Mouse (Mus musculus): ENCODE data around the gene Pecr. TPM values are rescaled to one million over a fixed set of nuclear protein-coding genes. Genes with fewer than 3 reads are reported as not detected.

Gene Pecr
- polyA plus RNA-seq, 2 experiments: 20.5 to 31.2 TPM

DNA sequence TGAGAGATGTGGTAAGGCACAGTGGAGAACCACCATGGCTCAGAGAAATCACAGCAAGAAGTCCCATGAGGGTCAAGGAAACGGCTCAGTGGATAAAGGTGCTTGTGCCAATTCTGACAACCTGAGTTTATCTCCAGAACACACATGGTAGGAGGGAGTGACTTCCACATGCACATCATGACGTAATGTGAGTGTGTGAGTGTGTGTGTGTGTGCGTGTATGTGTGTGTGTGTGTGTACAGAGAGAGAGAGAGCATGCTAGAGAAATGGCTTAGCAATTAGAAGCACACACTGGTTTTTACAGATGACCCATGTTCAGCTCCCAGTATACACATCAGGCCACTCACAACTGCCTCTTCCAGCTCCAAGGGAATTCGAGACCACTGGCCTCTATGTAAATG lies 68.9 kb downstream of the Pecr start:
- Histone ChIP-seq H3K9me3 (ENCODE audit: control insufficient read depth, low read length) (no peaks in the 10 kb centered on the region), H3K36me3 (ENCODE audit: control insufficient read depth, insufficient read depth, low read length) (no peaks in the 10 kb centered on the region), H3K27ac (replicated peaks; ENCODE audit: low read depth, low read length) (no peak overlapping the region), H3K4me3 (replicated peaks; ENCODE audit: low read length) (no peak overlapping the region), H3K4me1 (ENCODE audit: control insufficient read depth, insufficient read depth, low read length) (no peaks in the 10 kb centered on the region), H3K27me3 (ENCODE audit: control insufficient read depth, insufficient read depth, low read length) (no peaks in the 10 kb centered on the region; the same call in 1 of the 2 replicates), H3K9ac (ENCODE audit: low read depth, low read length, severe bottlenecking) (no peak overlapping the region), H3K4me2 (replicated peaks; ENCODE audit: low read depth, low read length, severe bottlenecking) (no peak overlapping the region)
- ATAC-seq (ENCODE audit: low FRiP score, low read depth): no peak
- no peak for DNase-seq (ENCODE audit: low spot score)
- TF ChIP-seq POLR2A (IDR thresholded peaks at IDR 0.05; ENCODE audit: borderline replicate concordance, extremely low read depth, insufficient read depth, insufficient read length): no peak
- WGBS: 78% methylated on average over 4 of the region's 4 CpGs

DNA sequence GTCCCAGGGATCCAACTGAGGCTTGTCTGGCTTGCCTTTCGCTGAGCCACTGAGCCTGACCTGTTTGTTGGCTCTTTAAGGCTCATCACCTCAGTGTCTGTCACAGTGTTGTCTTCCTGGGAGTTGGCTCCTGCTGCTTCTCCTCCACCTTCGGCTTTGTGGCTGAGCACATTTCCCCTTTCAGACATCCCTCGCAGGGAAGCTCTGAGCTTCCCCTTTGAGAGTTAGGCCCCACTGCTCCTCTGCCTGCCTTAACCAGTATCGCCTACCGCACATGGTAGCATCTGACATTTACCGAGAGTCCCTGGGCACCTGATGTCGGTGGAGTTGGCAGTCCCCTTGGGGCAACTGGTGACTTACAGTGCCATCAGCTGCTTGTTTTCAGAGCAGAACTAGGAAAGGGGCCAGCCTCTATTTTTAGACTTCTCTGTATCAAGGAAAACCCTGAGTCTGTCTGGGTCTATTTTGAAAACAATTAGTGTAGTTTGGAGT lies 69.6 kb downstream of the Pecr start:
- no peak for ATAC-seq (ENCODE audit: low FRiP score, low read depth)
- Histone ChIP-seq H3K4me2 (replicated peaks; ENCODE audit: low read depth, low read length, severe bottlenecking) (no peak overlapping the region), H3K4me1 (ENCODE audit: control insufficient read depth, insufficient read depth, low read length) (no peaks in the 10 kb centered on the region), H3K27me3 (ENCODE audit: control insufficient read depth, insufficient read depth, low read length) (no peaks in the 10 kb centered on the region; the same call in 1 of the 2 replicates), H3K4me3 (replicated peaks; ENCODE audit: low read length) (no peak overlapping the region), H3K9ac (ENCODE audit: low read depth, low read length, severe bottlenecking) (no peak overlapping the region), H3K36me3 (ENCODE audit: control insufficient read depth, insufficient read depth, low read length) (no peaks in the 10 kb centered on the region), H3K27ac (replicated peaks; ENCODE audit: low read depth, low read length) (no peak overlapping the region), H3K9me3 (ENCODE audit: control insufficient read depth, low read length) (no peaks in the 10 kb centered on the region)
- no peak for DNase-seq (ENCODE audit: low spot score)
- WGBS: 57% methylated on average over 7 of the region's 7 CpGs
- TF ChIP-seq POLR2A (IDR thresholded peaks at IDR 0.05; ENCODE audit: borderline replicate concordance, extremely low read depth, insufficient read depth, insufficient read length): no peak

DNA sequence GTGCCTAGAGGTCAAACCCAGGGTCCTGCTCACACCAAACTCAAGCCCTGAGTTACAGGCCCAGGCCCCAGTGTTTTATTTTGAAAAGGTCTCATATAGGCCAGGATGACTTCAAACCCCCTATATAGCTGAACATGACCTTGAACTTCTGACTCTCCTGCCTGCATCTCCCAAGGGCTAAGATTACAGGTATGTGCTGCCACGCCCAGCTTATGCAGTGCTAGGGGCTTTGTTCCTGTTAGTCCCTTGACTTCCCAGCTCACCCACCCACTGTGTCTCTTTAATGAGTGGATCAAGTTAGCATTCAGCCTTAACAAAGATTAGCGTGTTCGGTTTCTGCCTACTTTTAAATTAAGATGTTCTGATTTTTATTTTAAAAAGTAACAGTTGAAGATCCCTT lies 70.2 kb downstream of the Pecr start:
- Histone ChIP-seq H3K4me1 (ENCODE audit: control insufficient read depth, insufficient read depth, low read length) (no peaks in the 10 kb centered on the region), H3K27ac (replicated peaks; ENCODE audit: low read depth, low read length) (no peak overlapping the region), H3K9ac (ENCODE audit: low read depth, low read length, severe bottlenecking) (no peak overlapping the region), H3K36me3 (ENCODE audit: control insufficient read depth, insufficient read depth, low read length) (no peaks in the 10 kb centered on the region), H3K27me3 (ENCODE audit: control insufficient read depth, insufficient read depth, low read length) (no peaks in the 10 kb centered on the region; the same call in 1 of the 2 replicates), H3K4me2 (replicated peaks; ENCODE audit: low read depth, low read length, severe bottlenecking) (no peak overlapping the region), H3K4me3 (replicated peaks; ENCODE audit: low read length) (no peak overlapping the region), H3K9me3 (ENCODE audit: control insufficient read depth, low read length) (no peaks in the 10 kb centered on the region)
- ATAC-seq (ENCODE audit: low FRiP score, low read depth): no peak
- no peak for DNase-seq (ENCODE audit: low spot score)
- TF ChIP-seq POLR2A (IDR thresholded peaks at IDR 0.05; ENCODE audit: borderline replicate concordance, extremely low read depth, insufficient read depth, insufficient read length): no peak
- WGBS: 94% methylated on average over 3 of the region's 3 CpGs

DNA sequence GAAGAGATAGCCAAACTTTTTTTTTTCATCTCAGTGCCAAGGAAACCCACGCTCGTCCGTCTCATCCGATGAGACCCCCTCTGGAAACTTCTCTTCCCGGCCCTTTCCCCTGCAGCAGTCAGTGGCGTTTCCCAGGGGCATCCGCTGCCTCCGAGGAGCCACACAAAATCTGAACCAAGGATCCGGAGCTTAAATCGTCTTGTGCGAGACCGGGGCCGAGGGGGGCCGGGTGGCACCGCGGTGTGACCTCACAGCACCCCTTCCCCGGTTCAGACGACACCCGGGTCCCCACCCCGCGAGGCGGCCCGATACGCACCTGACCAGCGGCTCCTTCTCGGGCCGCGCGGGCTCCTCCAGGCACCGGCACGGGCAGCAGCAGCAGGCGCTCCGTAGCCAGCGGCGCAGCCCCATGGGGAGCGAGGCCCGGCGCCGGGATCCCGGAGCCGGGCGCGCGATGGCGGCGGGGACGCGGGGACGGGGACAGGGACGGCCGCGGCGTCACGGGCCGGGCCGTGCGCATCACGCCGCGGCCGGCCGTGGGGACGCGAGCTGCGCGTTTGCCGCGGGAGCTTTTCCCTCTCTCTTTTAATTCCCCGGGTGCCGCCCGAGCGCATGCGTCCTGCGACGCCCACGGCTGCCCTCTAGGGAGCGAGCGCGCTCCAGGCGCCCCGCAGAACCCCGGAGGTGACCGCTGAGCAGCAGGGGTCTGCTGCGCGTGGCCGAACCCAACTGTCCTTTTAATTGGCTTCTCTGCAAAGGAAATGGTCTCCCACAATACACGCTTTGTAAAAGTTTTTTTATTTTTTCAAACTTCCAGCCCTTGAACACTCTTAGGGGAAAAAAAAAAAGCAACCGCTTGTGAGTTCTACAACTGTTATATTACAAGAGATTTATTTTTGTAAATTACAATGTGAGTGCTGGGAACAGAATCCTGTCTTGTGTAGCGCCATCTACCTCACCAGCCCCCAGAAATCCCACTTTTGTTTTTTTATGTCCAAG lies 72.1 kb downstream of the Pecr start, which contains the start of gene Mreg:
Mreg (minus strand) TSS at position 607 of the 999 bp plus-strand sequence.
- ATAC-seq (ENCODE audit: low FRiP score, low read depth): peak; percentile 44
- no peak within 1 kb of the TSS for H3K27ac ChIP-seq (replicated peaks; ENCODE audit: low read depth, low read length)
- 2% methylated on average over 71 of the region's 89 CpGs for WGBS

DNA sequence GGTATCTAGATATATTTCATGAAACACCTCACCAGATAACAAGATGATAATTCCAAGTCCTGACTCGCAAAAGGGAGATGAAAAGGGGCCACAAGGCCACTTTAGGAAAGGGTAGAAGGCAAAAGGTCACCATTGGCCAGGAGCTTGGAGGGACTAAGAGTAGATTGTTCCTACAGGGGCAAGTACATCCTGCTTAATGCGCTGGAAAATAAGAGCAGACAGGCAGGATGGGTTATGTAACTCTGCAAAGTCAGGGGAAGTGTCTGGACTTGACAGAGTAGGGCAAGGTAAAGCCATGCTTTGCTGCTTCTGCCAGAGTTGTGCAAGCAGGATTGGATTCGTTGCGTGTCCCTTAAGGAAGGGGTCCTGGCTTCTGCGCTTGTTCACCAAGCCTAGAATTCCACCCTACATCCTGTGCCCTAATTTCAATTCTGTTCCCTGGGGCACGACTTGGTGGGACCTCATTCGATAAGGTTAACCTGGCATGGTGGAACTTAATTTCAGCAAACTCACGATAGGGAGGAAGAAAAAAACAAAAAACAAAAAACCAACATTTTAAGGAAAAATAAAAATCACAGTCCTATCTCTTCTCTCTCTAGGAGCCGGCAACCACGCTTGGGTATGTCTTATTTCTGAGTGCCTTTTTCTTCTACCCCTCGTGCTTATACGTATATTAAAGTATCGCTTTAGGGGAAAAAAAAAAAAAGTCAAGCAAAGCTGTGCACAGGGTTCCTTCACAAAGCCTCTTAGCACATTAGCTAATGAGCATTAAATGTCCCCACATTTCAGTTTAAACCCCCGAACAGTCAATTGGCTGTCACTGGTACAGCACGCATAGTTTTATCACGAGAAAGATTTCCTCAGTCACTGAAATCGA lies 73.1 kb downstream of the Pecr start:
- no peaks in the 10 kb centered on the region; the same call in 1 of the 2 replicates for H3K27me3 ChIP-seq (ENCODE audit: control insufficient read depth, insufficient read depth, low read length)
- no peaks in the 10 kb centered on the region for H3K9me3 ChIP-seq (ENCODE audit: control insufficient read depth, low read length)
- no peak for TF ChIP-seq POLR2A (IDR thresholded peaks at IDR 0.05; ENCODE audit: borderline replicate concordance, extremely low read depth, insufficient read depth, insufficient read length)
- H3K9ac ChIP-seq (ENCODE audit: low read depth, low read length, severe bottlenecking): peak overlapping the region; percentile 76; the same call in 1 of the 2 replicates
- no peaks in the 10 kb centered on the region for H3K4me1 ChIP-seq (ENCODE audit: control insufficient read depth, insufficient read depth, low read length)
- ATAC-seq (ENCODE audit: low FRiP score, low read depth) (no peak), DNase-seq (ENCODE audit: low spot score) (no peak)
- 18% methylated on average over 17 of the region's 17 CpGs for WGBS
- peak overlapping the region; percentile 73 for H3K4me3 ChIP-seq (replicated peaks; ENCODE audit: low read length)
- peak overlapping the region; percentile 98 for H3K4me2 ChIP-seq (replicated peaks; ENCODE audit: low read depth, low read length, severe bottlenecking)
- no peak overlapping the region for H3K27ac ChIP-seq (replicated peaks; ENCODE audit: low read depth, low read length)
- H3K36me3 ChIP-seq (ENCODE audit: control insufficient read depth, insufficient read depth, low read length): no peaks in the 10 kb centered on the region

More for the DNA sequence above, 72.1 kb downstream of the Pecr start, which contains the start of gene Mreg:
- DNase-seq (ENCODE audit: low spot score): peak; percentile 38
- Histone ChIP-seq H3K9me3 (ENCODE audit: control insufficient read depth, low read length) (no peaks in the 10 kb centered on the region), H3K36me3 (ENCODE audit: control insufficient read depth, insufficient read depth, low read length) (no peaks in the 10 kb centered on the region), H3K4me1 (ENCODE audit: control insufficient read depth, insufficient read depth, low read length) (no peaks in the 10 kb centered on the region), H3K4me3 (replicated peaks; ENCODE audit: low read length) (peak within 1 kb of the TSS; percentile 73), H3K4me2 (replicated peaks; ENCODE audit: low read depth, low read length, severe bottlenecking) (peak within 1 kb of the TSS; percentile 98), H3K9ac (ENCODE audit: low read depth, low read length, severe bottlenecking) (peak within 1 kb of the TSS; percentile 76), H3K27me3 (ENCODE audit: control insufficient read depth, insufficient read depth, low read length) (no peaks in the 10 kb centered on the region; the same call in 1 of the 2 replicates)
- no peak for TF ChIP-seq POLR2A (IDR thresholded peaks at IDR 0.05; ENCODE audit: borderline replicate concordance, extremely low read depth, insufficient read depth, insufficient read length)

Other genes starting within 250 kb of the Pecr start
- 1.1 and 1.5 TPM in 2 replicates for gene Mreg, start 72.0 kb downstream of the Pecr start, polyA plus RNA-seq (2012; rRNA removed)
- gene Mreg, start 72.0 kb downstream of the Pecr start, polyA plus RNA-seq (2014; fragmentation: Nextera tagmentation; extraction: Ambion mirVana): 3.4 and 4.6 TPM in 2 replicates
- gene Tmem169, start 55 bp upstream of the Pecr start, polyA plus RNA-seq (2012; rRNA removed): 3.8 and 4.0 TPM in 2 replicates
- 3.0 and 4.6 TPM in 2 replicates for gene Tmem169, start 55 bp upstream of the Pecr start, polyA plus RNA-seq (2014; fragmentation: Nextera tagmentation; extraction: Ambion mirVana)
- 16.1 and 22.6 TPM in 2 replicates for gene Xrcc5, start 23.1 kb upstream of the Pecr start, polyA plus RNA-seq (2012; rRNA removed)
- gene Xrcc5, start 23.1 kb upstream of the Pecr start, polyA plus RNA-seq (2014; fragmentation: Nextera tagmentation; extraction: Ambion mirVana): 41.8 and 43.2 TPM in 2 replicates

All from limb, embryonic 14.5 days (tissue).